Mouse (Mus musculus) ES-E14 (cell line): Measurements from ENCODE around the gene Iqschfp.

ENCODE experiments used
- CHD2 ChIP-seq: IDR thresholded peaks from 2 replicates; pipeline ENCODE4 v1.6.1; 2014; ENCODE audit warnings: mild to moderate bottlenecking, low read depth, low read length, inconsistent platforms
- HCFC1 ChIP-seq: IDR thresholded peaks from 2 replicates; pipeline ENCODE4 v1.6.1; 2012; ENCODE audit warnings: low read length, inconsistent platforms, borderline replicate concordance; ENCODE audit not compliant: insufficient read depth
- MAFK ChIP-seq: IDR thresholded peaks from 2 replicates; pipeline ENCODE4 v1.6.1; 2014; ENCODE audit warnings: mild to moderate bottlenecking, low read depth, low read length, inconsistent platforms; ENCODE audit not compliant: insufficient read depth
- ZC3H11A ChIP-seq: IDR thresholded peaks from 2 replicates; pipeline ENCODE4 v1.6.1; 2012; ENCODE audit warnings: low read depth, mild to moderate bottlenecking, inconsistent platforms, low read length, borderline replicate concordance
- ZNF384 ChIP-seq: IDR thresholded peaks from 2 replicates; pipeline ENCODE4 v1.6.1; 2012; ENCODE audit warnings: low read depth, low read length, inconsistent platforms

- TF ChIP-seq ZC3H11A (no peak), HCFC1 (no peak), MAFK (no peak), CHD2 (no peak), ZNF384 (no peak)
Measured at GRCm38 (mm10) chr3:67892026-67892705, at the start of gene Iqschfp, which contains the start of gene Iqcj.
